Mouse (Mus musculus): ENCODE results near the gene Mup21. TPM values are rescaled to one million over a fixed set of nuclear protein-coding genes. Genes with fewer than 3 reads are reported as not detected.
"Not testable (repeated sequence)": the region's sequence is repeated elsewhere in the genome, so short reads cannot be mapped to it uniquely, and the experiment has no call there.

The Mup21 gene
- not detected in 2 replicates for total RNA-seq (2021)
- long read RNA-seq, partial matches to known transcripts, result 0 of 4 reads
- long read RNA-seq, other reads (novel, unspliced or antisense), result 1 of 4 reads

- DNase-seq, result no peak
Observed at GRCm38 (mm10) chr4:62150811-62151210, at the start of gene Mup21. Gene Mup21, minus strand, starts transcription at chr4:62150863.

- DNase-seq, result no peak
Observed at GRCm38 (mm10) chr4:62199923-62200529, 49.4 kb upstream of the Mup21 start.

- DNase-seq, result no peak
Observed at GRCm38 (mm10) chr4:62188778-62189177, 38.1 kb upstream of the Mup21 start.

- peak; percentile 43 for DNase-seq
Observed at GRCm38 (mm10) chr4:62177282-62177681, 26.6 kb upstream of the Mup21 start.

GRCm38 (mm10) chr4:62174471-62174870, 23.8 kb upstream of the Mup21 start:
- DNase-seq, result no peak

GRCm38 (mm10) chr4:62167636-62168035, 17.0 kb upstream of the Mup21 start:
- DNase-seq, result not testable (repeated sequence)

- DNase-seq, result no peak
Observed at GRCm38 (mm10) chr4:62158401-62158800, 7.7 kb upstream of the Mup21 start.

GRCm38 (mm10) chr4:62133706-62134105, 17.0 kb downstream of the Mup21 start:
- DNase-seq, result peak; percentile 56

- peak; percentile 8 for DNase-seq
Observed at GRCm38 (mm10) chr4:62103366-62103765, 47.3 kb downstream of the Mup21 start.

Other genes with a start within 250 kb of the Mup21 start
- not detected in 2 replicates for gene Mup20, start 96.7 kb downstream of the Mup21 start, total RNA-seq (2021)
- 0.33 and 16.3 TPM in 2 replicates for gene Mup3, start 63.5 kb downstream of the Mup21 start, total RNA-seq (2021)
- gene Zfp37, start 80.2 kb upstream of the Mup21 start, total RNA-seq (2021), result 3.8 and 5.2 TPM in 2 replicates
- gene Slc31a2, start 111.7 kb upstream of the Mup21 start, total RNA-seq (2021), result 27.7 and 30.6 TPM in 2 replicates
- 34.9 and 42.5 TPM in 2 replicates for gene Fkbp15, start 209.7 kb upstream of the Mup21 start, total RNA-seq (2021)
- gene Slc31a1, start 209.9 kb upstream of the Mup21 start, total RNA-seq (2021), result 50.7 and 51.4 TPM in 2 replicates